Mouse (Mus musculus) lung, postnatal 4 days (tissue): Measurements from ENCODE around the gene Pex16.

Source experiments
- DNase-seq, 2 experiments: peaks; one replicate each; pipeline ENCODE4 v3.0.0; 2021

Gene Pex16

DNA sequence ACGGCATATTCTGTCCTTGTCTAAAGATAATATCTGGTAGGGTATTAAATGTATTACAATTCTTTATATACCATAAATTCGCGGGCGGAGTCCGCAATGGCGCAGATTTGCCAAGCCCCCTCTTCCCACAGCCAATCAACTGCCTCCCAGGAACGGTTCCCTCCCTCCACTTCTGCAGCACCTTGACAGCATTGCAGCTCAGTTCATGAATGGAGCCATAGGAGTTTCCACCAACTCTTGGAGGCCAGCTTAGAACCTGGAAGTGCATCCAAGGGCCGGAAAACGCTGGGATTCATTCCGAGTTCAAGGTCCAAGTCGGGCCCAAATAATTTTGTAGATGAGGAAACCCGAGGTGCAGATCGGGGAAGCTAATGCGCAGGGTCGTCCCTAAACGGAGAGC lies at the start of gene Pex16, which contains the start of gene Large2:
Pex16 (plus strand) TSS at position 163 of the 400 bp plus-strand sequence.
Large2 (minus strand) TSS at position 356 of the 400 bp plus-strand sequence.
- peak; percentile 49 to 57 for DNase-seq

DNA sequence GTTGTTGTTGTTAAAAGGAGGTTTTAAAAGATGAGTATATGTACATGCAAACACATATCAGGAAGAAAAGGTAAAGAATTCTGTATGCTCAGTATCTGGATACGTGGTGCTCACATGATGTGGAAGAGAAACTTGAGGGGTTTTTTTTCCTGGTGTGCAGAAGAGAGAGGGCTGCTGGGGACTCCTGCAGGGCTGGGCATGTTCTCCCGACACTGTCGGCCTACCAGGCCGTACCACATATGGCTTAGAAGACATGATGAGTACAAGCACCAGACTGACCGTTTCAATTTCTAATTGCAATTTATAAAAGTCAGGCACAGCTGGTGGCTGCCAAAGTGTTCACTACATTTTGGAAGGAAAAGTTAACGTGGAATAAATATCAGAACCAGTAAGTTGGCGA lies 48.8 kb upstream of the Pex16 start:
- DNase-seq: no peak

- DNase-seq: no peak
Measured at GRCm38 (mm10) chr2:92326221-92326620, 48.3 kb upstream of the Pex16 start.

GRCm38 (mm10) chr2:92327601-92328000 lies 46.9 kb upstream of the Pex16 start:
- DNase-seq: no peak

GRCm38 (mm10) chr2:92328206-92328605 lies 46.3 kb upstream of the Pex16 start:
- no peak for DNase-seq

DNA sequence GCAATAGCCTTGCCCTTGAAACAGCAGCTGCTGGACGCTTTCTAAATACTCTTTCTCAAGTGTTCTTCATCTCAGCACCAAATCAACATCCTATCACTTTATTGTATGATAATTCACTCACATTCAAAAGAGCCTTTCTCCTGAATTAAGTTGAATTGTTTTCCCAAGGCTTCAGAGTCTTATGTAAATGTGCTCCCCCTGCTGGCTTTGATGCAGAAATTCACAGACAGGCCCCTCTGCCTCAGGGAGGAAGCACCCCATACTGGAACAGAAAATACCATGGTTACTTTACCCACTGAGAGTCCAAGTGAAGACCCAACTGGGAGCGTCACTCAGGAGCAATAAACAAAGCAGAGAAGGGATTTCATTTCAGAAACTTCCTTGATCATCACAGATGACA lies 43.6 kb upstream of the Pex16 start:
- DNase-seq: peak in 1 of 2 experiments; percentile 50

DNA sequence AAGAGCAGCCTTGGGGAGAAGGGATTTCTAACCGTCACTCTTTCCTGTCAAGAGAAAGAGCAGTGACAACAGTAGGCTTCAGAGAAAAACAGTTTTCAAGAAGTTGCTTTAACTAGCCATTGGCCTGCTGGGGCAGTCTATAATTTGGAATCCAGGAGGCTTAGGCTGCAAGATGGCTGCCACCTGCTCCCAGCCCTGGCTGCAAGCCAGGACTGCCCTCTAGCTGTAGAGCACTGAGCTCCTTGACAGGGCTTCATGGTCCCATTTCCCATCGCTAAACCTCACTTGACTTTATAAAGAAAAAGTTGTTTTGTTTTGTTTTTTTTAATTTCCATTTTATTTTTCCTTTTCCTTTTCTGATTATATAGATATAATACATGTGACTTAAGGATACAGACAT lies 43.1 kb upstream of the Pex16 start:
- DNase-seq: peak in 1 of 2 experiments; percentile 35

- DNase-seq: no peak
Measured at GRCm38 (mm10) chr2:92331871-92332270, 42.6 kb upstream of the Pex16 start.

- DNase-seq: no peak
Measured at GRCm38 (mm10) chr2:92342418-92342817, 32.1 kb upstream of the Pex16 start.

DNA sequence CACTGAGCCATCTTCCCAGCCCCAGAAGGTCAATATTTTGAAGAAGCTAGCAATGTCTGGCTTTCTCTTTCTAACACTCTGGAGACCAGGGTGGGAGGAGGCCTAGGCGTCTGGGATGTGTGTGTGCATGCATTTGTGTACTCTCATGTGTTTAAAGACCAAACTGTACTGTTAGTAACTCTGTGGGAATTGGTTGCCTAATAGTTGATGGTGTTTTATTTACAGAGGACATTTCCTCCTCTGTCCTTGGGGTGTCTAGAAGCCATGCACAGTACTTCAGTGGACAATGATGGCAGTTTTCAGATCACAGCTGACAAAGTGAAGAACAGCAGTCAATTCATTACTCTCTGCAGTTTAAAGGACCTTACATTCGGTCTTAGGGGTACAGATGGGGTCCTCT lies 27.3 kb upstream of the Pex16 start:
- DNase-seq: no peak

DNA sequence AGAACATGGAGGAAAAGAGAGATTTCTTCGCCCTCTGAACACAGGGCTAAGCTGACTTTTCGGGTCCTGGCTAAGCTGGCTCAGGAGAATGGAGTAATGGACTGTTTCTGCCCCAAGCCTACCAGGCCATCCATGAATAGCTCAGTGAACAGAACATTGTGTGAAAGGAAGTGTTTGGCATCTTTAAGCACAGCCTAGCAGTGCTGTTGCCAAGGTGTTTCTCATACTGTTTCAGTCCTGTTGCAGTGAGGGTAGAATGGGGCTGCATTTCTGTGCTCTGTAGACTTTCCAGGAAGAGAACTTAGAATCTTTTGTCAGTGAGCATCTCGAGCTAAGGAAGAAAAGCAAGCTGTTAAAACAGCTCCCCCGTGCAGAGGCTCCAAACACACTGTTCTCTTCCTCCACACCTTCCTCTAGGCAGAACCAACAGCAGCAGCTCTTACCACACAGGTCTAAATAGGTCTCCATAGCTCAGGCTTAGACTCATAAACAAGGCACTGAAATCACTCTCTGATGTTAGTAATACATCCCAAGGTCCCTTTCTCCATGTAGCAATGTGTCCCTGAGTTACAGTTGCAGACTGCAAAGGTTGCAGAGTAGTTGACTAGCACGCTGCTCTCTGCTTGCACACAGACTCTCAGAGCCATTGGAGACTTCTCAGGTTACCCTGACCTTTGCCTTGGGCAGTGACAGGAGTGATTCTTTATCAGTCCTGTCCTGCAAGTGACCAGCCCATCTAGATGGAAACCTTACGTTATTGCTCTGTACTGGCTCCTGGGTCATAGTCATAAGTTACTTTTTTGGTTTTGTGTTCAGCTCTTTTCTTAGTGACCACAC lies 24.7 kb upstream of the Pex16 start:
- no peak for DNase-seq

- DNase-seq: no peak
Measured at GRCm38 (mm10) chr2:92350686-92351085, 23.8 kb upstream of the Pex16 start.

DNA sequence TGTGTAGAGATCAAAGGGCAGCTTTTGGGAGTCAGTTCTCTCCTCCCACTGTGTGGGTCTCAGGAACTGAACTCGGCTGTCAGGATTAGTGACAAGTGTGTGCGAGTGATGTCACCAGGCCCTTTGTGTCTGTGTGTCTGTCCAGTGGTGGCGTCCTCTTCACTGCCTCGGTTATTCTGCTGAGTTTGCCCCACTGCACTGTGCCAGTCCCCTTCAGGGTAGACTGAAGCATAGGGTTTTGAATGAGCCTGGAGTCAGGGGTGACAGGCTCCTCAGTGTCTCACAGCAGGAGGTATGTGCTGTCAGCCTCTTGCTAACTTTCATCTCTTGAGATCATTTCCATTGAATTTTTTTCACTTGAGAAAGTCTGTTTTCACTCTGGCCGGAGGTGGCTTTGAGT lies 21.1 kb upstream of the Pex16 start:
- DNase-seq: no peak

DNA sequence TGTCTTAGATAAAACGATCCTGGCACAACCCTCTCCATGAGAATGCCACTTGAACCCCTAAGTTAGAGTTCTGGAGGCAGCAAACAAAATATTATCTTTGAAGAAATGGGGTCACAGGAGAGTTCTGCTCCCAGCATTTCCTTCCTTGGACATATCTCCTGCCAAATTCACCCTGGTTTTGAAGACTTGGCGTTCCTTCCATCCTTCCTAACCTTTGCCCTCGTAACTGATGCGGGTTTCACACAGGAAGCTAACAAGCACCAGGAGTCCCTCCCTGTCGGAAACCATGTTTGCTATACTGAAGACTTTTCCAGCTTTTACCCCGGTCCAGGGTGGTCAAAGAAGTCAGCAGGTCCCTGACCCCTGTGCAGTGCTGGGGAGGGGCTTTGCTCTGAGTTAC lies 20.3 kb upstream of the Pex16 start:
- peak in 1 of 2 experiments; percentile 25 for DNase-seq

GRCm38 (mm10) chr2:92359301-92359700 lies 15.2 kb upstream of the Pex16 start:
- DNase-seq: peak; percentile 39 to 48

DNA sequence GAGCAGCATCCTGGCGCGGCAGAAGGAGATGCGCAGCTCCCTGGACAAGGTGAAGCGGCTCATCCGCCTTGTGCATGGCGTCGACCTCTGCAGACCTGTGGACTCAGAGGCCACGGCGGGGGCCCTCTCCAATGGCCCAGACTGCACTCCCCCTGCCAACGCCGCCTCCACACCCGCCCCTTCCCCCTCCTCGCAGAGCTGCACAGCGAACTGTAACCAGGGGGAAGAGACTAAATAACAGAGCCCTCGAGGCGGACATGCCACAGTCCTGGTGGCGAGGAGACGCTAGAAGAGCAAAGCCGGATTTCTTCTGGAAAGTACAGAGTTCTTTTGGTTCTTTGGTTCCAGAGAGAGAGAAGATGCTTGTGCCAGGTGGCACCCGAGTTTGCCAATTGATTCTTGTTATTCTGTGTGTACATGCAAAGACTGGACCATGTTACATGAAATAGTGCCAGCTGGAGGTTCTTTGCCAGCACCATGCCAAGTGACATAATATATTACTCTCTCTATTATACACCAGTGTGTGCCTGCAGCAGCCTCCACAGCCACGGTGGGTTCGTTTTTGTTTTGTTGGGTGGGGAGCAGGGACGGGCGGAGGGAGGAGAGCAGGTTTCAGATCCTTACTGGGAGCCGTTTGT lies 14.2 kb upstream of the Pex16 start:
- DNase-seq: peak in 1 of 2 experiments; percentile 22

DNA sequence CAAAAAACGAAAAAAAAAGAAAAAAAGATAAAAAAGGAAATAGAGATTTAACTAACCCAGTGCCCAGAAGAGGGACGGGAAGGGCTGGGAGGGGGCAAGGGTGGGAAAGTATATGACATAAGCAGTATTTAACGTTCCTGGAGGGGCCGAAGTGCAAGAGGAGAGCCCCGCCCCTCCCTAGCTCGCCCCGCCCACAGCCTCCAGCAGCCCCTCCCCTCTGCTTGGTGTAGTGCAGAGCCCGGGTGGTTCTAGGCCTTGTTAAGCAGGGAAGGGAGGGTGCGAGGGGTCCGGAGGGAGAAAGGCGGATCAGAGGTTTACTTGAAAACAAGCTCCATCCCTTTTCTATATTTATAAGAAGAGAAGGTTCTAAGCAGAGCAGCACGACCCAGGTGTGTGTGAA lies 13.6 kb upstream of the Pex16 start:
- peak in 1 of 2 experiments; percentile 15 for DNase-seq

GRCm38 (mm10) chr2:92361795-92362194 lies 12.7 kb upstream of the Pex16 start:
- DNase-seq: peak in 1 of 2 experiments; percentile 23

DNA sequence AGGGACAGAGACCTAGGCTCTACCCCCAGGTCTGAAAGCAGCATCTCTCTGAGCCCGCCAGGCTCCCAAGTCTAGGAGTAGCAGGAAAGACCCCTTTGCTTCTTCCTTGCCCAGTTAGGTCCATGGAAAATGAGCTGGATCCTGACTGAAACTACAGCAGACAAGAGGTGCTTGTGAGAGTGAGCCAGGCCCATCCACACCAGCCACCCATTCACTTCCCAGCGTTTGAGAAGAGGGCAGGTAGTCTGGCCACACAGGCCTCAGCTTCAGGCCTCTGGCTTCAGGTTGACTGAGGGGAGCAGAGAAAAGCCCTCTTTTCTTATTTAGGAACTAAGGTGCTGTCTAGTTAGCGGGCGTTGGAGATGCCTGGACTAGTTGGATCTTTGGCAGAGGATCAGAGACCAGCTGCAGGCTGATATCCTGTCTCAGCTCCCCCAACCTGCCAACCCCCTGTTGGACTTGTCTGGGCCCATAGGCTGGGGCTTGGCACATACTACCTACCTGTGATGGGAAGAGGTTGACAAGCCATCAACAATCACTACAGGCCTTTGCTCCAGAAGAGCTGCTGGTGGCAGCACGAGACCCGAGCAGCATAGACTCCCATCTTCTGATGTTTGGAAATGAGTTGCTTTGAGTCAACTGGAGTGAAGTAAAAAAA lies 11.8 kb upstream of the Pex16 start:
- no peak for DNase-seq

DNA sequence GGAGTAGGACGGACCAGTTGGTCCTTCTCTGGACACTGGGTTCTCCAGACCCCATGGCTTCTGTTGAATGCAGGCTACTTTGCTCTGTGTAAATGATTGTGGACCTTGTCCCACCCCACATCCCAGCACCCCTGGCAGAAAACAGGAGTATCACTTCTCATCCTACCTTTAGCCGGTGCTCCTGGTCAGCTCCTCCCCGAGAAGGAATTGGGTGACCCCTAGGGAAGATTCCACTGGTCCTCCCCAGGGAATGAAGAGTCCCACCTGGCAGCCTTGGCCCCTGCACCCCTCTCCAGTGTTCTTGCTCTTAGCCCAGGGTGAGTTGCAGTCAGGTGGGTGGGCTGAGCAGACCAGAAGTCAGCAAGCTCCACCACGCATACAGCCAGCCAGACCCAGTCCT lies 10.4 kb upstream of the Pex16 start:
- DNase-seq: no peak

GRCm38 (mm10) chr2:92365568-92365967 lies 8.9 kb upstream of the Pex16 start:
- peak in 1 of 2 experiments; percentile 22 for DNase-seq

DNA sequence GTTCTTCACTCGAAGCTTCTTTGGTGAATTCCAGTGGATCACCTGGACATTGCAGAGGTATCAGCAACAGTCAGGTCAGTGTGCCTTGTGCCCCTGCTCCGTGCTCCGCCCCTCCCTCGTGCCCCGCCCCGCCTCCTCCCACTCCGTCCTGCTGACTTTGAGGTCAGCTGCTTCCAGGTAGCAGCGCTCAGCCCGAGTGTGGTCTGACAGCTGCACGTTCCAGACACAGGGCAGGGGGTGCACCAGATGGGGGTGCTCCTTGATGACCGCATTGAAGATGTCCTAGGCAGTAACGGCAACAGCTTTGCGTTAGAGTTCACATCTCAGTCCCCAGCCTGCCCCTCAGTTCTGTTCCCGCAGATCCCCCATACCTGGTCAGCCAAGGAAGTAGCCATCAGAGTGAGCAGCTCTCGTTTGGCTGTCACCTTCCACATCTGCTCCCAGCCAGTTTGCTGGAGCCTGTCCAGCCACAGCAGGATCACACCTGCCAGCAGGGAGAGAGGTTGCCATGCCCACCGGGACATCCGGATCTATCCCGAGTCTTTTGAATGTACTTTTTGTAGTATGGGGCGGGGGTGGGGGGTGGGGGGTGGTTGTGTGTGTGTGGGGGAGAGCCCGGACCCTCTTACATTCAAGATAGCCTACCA lies 7.0 kb upstream of the Pex16 start:
- peak in 1 of 2 experiments; percentile 37 for DNase-seq

GRCm38 (mm10) chr2:92370375-92370774 lies 4.1 kb upstream of the Pex16 start:
- no peak for DNase-seq
